Mouse (Mus musculus) heart, embryonic 14.5 days (tissue): ENCODE measurements around the gene AI467606. TPM values are rescaled to one million over a fixed set of nuclear protein-coding genes. Genes with fewer than 3 reads are reported as not detected.

ENCODE experiments used
- ATAC-seq: fragments of 200-750 bp; cut with Nextera tagmentation; 2 replicates; pipeline ENCODE4 v1.8.0; 2017; ENCODE audit warnings: low read depth, moderate TSS enrichment; ENCODE audit not compliant: insufficient number of reproducible peaks, insufficient read depth, low FRiP score
- H3K27ac ChIP-seq, 2 experiments: fragments of 200-500 bp in 1 of 2; fragments of 300-500 bp in 1 of 2; sonication (generic) in 1 of 2; replicated peaks in 1 of 2; 2 replicates each; pipeline ENCODE4 v1.5.1; 2012 to 2014; ENCODE audit warnings: low read depth in 2 of 2, low read length in 2 of 2, control low read depth in 1 of 2, mild to moderate bottlenecking in 1 of 2, mixed read lengths in 1 of 2; ENCODE audit not compliant: control insufficient read depth in 1 of 2, insufficient read depth in 1 of 2
- H3K27me3 ChIP-seq: fragments of 300-500 bp; sonication (generic); 2 replicates; pipeline ENCODE4 v1.6.1; 2014; ENCODE audit warnings: mild to moderate bottlenecking, low read length, control low read depth; ENCODE audit not compliant: control insufficient read depth, insufficient read depth
- H3K36me3 ChIP-seq: fragments of 300-500 bp; sonication (generic); 2 replicates; pipeline ENCODE4 v1.6.1; 2014; ENCODE audit warnings: mild to moderate bottlenecking, control low read depth, low read length, mixed read lengths; ENCODE audit not compliant: control insufficient read depth, insufficient read depth
- H3K4me1 ChIP-seq, 2 experiments: fragments of 200-500 bp in 1 of 2; fragments of 300-500 bp in 1 of 2; sonication (generic) in 1 of 2; 2 replicates each; pipeline ENCODE4 v1.6.1; 2012 to 2014; ENCODE audit warnings: low read length in 2 of 2, control low read depth in 1 of 2, mixed read lengths in 1 of 2; ENCODE audit not compliant: control insufficient read depth in 2 of 2, insufficient read depth in 2 of 2
- H3K4me2 ChIP-seq: fragments of 300-500 bp; sonication (generic); 2 replicates; pipeline ENCODE4 v1.6.1; 2014; ENCODE audit warnings: mild to moderate bottlenecking, low read length
- H3K4me3 ChIP-seq, 2 experiments: fragments of 200-500 bp in 1 of 2; fragments of 300-500 bp in 1 of 2; sonication (generic) in 1 of 2; 2 replicates each; pipeline ENCODE4 v1.5.1; 2012 to 2014; ENCODE audit warnings: low read length in 2 of 2, mild to moderate bottlenecking in 2 of 2, control low read depth in 1 of 2, low read depth in 1 of 2, moderate library complexity in 1 of 2; ENCODE audit not compliant: control insufficient read depth in 1 of 2, insufficient read depth in 1 of 2
- H3K9ac ChIP-seq: fragments of 300-500 bp; sonication (generic); 2 replicates; pipeline ENCODE4 v1.6.1; 2014; ENCODE audit warnings: mild to moderate bottlenecking, low read length
- H3K9me3 ChIP-seq: fragments of 300-500 bp; sonication (generic); 2 replicates; pipeline ENCODE4 v1.6.1; 2016; ENCODE audit warnings: low read length, control low read depth; ENCODE audit not compliant: control insufficient read depth
- WGBS: fragments of 180-500 bp; shearing (Covaris S2); extraction: QIAGEN DNeasy Blood & Tissue Kit; methylation state at CpG from one replicate; pipeline ENCODE4 v1.1.7; 2014; 5-methylcytosine and 5-hydroxymethylcytosine counted together
- polyA plus RNA-seq: library from polyadenylated mRNA; unstranded; fragments of >200 nt; fragmentation: Nextera tagmentation; extraction: Ambion mirVana; gene quantifications from 2 replicates; pipeline ENCODE4 v1.2.1, GENCODE M21; 2014

The AI467606 gene
- polyA plus RNA-seq, 1 experiment from 2014 or later = 1.2 TPM

GRCm38 (mm10) chr7:127117948-127118347 lies 26.8 kb downstream of the AI467606 start:
- Histone ChIP-seq H3K9ac (no peak overlapping the region), H3K4me3 (no peak overlapping the region), H3K36me3 (no peaks in the 10 kb centered on the region), H3K4me2 (no peak overlapping the region), H3K4me1 (peaks cover 6 to 15% of the 10 kb centered on the region in 2 experiments; a peak in 3 of 4 replicates), H3K27me3 (no peaks in the 10 kb centered on the region), H3K9me3 (no peaks in the 10 kb centered on the region), H3K27ac (no peak overlapping the region)
- 37% methylated on average over 5 of the region's 5 CpGs for WGBS
- peak; percentile 36; the same call in 1 of the 2 replicates for ATAC-seq

DNA sequence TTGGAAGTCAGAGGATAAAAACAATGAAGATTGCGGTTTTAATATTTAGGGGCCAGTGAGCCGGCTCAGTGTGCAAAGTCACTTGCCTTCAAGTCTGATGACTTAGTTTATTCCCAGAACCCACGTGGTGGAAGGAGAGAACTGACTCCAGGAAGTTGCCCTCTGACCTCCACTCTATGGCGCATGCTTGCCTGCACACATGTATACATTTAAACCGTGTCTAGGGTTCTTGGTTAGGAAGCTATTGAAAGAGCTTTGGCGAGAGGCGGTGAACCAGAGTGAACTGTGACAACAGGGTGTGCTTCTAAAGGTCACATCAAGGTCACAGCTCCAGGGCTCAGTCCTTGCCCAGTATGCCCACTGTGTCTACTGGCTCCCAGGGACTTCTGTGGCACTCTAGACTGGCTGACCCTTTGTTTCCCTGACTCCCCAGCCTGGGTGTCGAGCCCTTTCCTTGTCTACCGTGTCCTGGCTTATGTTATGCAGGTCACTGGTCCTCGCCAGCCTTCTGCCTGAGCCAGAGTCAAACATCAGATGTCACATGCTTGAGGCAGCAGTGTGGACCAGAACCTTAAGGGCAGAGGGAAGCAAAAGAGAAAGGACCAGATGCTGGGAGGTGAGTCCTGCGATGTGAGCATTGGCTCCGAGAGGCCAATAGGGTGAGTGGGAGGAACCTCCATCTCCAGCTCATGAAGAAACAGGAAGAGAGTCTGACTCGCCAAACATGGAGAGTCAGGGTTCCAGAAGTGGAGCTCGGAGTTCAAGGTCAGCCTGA lies 27.7 kb downstream of the AI467606 start:
- H3K4me1 ChIP-seq = peaks cover 6 to 15% of the 10 kb centered on the region in 2 experiments; a peak in 3 of 4 replicates
- no peaks in the 10 kb centered on the region for H3K36me3 ChIP-seq
- WGBS = 60% methylated on average over 14 of the region's 14 CpGs
- no peaks in the 10 kb centered on the region for H3K27me3 ChIP-seq
- H3K4me3 ChIP-seq = no peak overlapping the region
- no peak overlapping the region for H3K27ac ChIP-seq
- no peak overlapping the region for H3K4me2 ChIP-seq
- H3K9me3 ChIP-seq = no peaks in the 10 kb centered on the region
- no peak for ATAC-seq
- no peak overlapping the region for H3K9ac ChIP-seq

DNA sequence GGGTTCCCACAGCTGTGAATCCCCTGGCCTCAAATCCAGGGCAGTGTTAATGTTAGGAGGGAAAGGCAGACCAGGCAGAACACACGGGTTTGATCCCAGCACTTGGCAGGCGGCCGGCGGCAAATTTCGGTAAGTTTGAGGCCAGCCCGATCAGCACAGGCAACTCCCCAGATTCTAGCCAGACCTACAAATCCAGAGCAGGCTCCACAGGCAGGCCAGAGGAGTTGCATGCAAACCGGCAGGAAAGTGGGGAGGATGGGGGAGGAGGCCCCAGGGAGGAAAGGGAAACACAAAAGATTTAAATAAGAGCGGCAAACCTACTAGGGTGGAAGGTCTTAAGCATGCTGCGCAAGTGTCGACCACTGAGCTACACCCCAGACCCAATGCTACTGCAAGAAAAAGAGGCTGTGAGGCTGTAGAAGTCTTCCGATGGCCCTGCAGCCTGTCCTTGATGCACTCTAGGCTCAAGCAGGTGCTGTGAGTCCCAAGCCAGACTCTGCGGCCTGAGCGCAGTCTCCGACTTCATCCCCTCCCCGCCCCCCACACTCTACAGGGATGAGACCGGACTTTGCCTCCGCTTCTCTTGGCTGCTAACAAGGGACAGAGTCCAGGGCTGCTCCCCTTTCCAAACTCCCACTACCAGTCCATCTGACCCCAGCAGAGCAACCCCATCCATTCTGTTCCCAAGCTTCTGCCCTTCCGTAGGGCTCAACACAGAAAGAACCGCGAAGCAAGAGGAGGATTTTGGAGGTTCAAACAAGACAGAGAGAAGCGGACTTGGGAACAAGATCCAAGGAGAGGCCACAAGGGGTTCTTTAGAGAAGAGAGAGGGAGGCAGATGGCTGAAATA lies 30.1 kb downstream of the AI467606 start:
- Histone ChIP-seq H3K4me1 (peaks cover 6 to 15% of the 10 kb centered on the region in 2 experiments; a peak in 3 of 4 replicates), H3K4me3 (peak overlapping the region; percentile 14 to 18; a peak in 2 of 4 replicates), H3K9ac (0 out of 2 replicates have a peak overlapping the region, but pooled peaks have one; percentile 10), H3K27ac (no peak overlapping the region), H3K27me3 (no peaks in the 10 kb centered on the region), H3K9me3 (0 out of 2 replicates have a peak, but pooled peaks cover 4% of the 10 kb centered on the region), H3K36me3 (no peaks in the 10 kb centered on the region), H3K4me2 (peak overlapping the region; percentile 41)
- WGBS = 16% methylated on average over 21 of the region's 21 CpGs
- no peak for ATAC-seq

GRCm38 (mm10) chr7:127121911-127122270 lies 30.7 kb downstream of the AI467606 start, which contains the start of gene Qprt:
Qprt (minus strand) TSS chr7:127122226.
- Histone ChIP-seq H3K4me1 (peaks cover 6 to 15% of the 10 kb centered on the region in 2 experiments; a peak in 3 of 4 replicates), H3K4me3 (peak within 1 kb of the TSS; percentile 14 to 18; a peak in 2 of 4 replicates), H3K9me3 (0 out of 2 replicates have a peak, but pooled peaks cover 4% of the 10 kb centered on the region), H3K27ac (no peak within 1 kb of the TSS), H3K4me2 (peak within 1 kb of the TSS; percentile 41), H3K27me3 (no peaks in the 10 kb centered on the region), H3K9ac (0 out of 2 replicates have a peak within 1 kb of the TSS, but pooled peaks have one; percentile 10), H3K36me3 (no peaks in the 10 kb centered on the region)
- 13% methylated on average over 7 of the region's 7 CpGs for WGBS
- ATAC-seq = no peak

- H3K9me3 ChIP-seq = no peaks in the 10 kb centered on the region
- no peak overlapping the region for H3K9ac ChIP-seq
- H3K27me3 ChIP-seq = no peaks in the 10 kb centered on the region
- no peak overlapping the region for H3K4me3 ChIP-seq
- WGBS = 18% methylated on average over 4 of the region's 4 CpGs
- no peaks in the 10 kb centered on the region; a peak in 1 of 4 replicates for H3K4me1 ChIP-seq
- H3K27ac ChIP-seq = no peak overlapping the region
- ATAC-seq = no peak
- no peaks in the 10 kb centered on the region for H3K36me3 ChIP-seq
- H3K4me2 ChIP-seq = no peak overlapping the region
Measured at GRCm38 (mm10) chr7:127129638-127130037, 38.5 kb downstream of the AI467606 start.

DNA sequence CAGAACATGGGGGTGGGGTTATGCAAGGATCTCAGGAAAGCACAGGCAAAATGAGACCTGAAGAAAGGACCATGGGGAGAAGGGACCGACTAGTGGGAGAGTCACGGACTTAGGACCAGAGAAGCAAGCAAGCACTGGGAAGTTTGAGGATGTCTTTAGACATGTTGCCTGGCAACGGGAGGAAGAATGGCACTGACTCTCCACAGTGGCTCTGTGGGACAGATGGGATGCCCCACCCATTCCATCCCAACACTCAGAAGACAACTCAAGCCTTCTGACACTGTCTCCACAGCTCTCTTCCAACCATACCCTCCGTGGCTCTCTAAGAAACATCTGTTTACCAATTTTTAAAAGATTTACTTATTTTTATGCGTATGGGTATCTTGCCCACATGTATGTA lies 42.0 kb downstream of the AI467606 start:
- WGBS = 68% methylated on average over 5 of the region's 5 CpGs
- no peak overlapping the region for H3K4me3 ChIP-seq
- no peaks in the 10 kb centered on the region; a peak in 2 of 4 replicates for H3K4me1 ChIP-seq
- no peaks in the 10 kb centered on the region for H3K9me3 ChIP-seq
- H3K4me2 ChIP-seq = no peak overlapping the region
- no peak overlapping the region for H3K9ac ChIP-seq
- H3K36me3 ChIP-seq = no peaks in the 10 kb centered on the region
- H3K27me3 ChIP-seq = no peaks in the 10 kb centered on the region
- no peak overlapping the region for H3K27ac ChIP-seq
- ATAC-seq = no peak

DNA sequence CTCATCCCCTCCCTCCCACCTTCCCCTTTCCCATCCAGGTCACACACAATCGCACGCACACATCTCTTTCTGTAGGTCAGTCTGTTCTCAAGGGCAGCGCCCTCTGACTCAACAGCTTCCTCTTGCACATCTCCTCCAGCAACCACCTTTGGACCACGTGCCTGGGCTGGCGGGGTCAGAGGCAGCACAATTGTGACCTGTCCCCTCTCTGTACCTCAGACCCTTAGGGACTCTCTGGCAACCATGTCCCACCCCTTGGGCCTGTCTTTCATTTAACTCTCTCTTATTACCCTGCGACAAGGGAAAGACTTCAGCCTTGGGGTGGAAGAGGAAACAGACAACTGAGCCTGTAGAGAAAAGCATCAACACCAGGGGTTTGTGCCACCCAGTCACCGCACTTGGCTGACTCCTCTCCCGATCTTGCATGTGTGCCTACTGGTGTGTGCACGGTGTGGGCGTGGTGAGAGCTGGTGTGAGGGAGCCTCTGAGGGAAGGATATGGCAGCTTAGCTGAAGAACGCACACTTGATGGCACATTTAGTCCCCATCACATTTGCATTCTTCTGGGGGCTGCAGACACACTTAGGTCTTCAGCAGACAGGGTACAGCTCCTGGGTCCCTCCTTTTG lies 43.8 kb downstream of the AI467606 start:
- H3K4me3 ChIP-seq = no peak overlapping the region
- H3K27ac ChIP-seq = no peak overlapping the region
- H3K9ac ChIP-seq = no peak overlapping the region
- ATAC-seq = no peak
- no peak overlapping the region for H3K4me2 ChIP-seq
- H3K36me3 ChIP-seq = no peaks in the 10 kb centered on the region
- H3K27me3 ChIP-seq = no peaks in the 10 kb centered on the region
- H3K4me1 ChIP-seq = no peaks in the 10 kb centered on the region; a peak in 1 of 4 replicates
- no peaks in the 10 kb centered on the region for H3K9me3 ChIP-seq
- 70% methylated on average over 11 of the region's 11 CpGs for WGBS
